Mouse (Mus musculus) mature B cell (primary cell): ENCODE measurements around the gene Mroh3.

Source experiments
- in situ Hi-C: fragments of 300-500 bp; cut with MboI; formaldehyde crosslinking; loops from 2 replicates; pipeline ENCODE4 v1.14.3; 2019

Gene Mroh3

DNA sequence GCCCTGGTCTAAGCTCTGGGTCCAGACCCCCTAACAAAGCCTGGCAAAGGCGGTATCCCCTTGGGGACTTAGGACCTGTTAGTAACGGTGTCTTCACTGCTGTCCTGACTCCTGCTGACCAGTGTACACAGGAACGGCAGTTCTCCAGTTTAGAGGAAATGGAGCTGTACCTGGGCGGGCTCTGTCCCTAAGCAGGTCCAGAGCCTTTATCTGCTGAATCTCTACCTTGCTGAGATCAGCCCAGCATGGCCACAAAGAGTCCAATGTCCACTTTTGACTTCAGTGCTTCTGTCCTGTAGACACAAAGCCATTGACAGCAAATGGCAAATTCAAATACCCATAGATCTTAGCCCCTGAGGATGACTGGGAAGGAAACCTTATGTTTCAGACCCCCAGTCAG, 55.7 kb downstream of the Mroh3 start:
- in situ Hi-C loops, result no loop called here

DNA sequence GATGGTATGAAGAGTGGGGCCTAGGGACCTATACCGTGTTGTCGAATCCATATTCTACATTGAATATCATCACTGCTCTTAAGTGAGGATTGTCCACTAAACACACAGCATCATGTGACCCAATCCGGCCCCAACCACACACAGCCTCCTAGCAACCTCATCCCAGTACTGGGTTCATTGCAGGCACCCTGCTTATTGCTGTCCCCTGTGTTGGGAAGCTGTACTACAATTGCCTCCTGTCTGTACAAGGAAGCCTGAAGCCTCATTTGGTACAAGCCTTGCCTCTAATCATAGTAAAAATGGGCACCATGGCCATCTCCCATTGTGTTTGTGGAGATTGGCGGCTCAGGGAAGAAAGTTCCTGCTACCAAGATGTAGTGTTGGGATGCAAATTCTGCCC, 56.3 kb downstream of the Mroh3 start:
- in situ Hi-C loops, result no loop called here

GRCm38 (mm10) chr1:136151371-136151770, 61.3 kb downstream of the Mroh3 start:
- in situ Hi-C loops, result no loop called here

DNA sequence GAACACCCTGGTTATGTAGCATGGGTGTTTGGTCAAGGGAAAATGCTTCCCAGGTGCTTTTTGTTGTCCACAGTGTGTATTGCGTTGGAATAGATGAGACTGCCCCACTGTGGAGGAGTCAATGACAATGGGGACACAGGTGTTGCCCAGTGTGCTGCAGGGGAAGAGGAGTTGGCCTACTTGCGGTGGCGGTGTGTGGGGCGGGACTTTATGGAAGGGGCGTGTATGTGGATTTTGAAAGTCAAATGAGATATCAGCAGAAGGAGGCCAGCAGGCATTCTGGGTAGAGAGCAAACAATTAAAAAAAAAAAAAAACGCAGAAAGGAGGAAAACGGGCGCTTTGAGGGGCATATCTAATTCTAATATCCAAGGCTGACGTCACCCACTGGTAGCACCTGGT, 62.9 kb downstream of the Mroh3 start:
- in situ Hi-C loops, result no loop called here

GRCm38 (mm10) chr1:136143514-136143913, 69.1 kb downstream of the Mroh3 start:
- in situ Hi-C loops, result no loop called here

GRCm38 (mm10) chr1:136142336-136142735, 70.3 kb downstream of the Mroh3 start:
- in situ Hi-C loops, result no loop called here

DNA sequence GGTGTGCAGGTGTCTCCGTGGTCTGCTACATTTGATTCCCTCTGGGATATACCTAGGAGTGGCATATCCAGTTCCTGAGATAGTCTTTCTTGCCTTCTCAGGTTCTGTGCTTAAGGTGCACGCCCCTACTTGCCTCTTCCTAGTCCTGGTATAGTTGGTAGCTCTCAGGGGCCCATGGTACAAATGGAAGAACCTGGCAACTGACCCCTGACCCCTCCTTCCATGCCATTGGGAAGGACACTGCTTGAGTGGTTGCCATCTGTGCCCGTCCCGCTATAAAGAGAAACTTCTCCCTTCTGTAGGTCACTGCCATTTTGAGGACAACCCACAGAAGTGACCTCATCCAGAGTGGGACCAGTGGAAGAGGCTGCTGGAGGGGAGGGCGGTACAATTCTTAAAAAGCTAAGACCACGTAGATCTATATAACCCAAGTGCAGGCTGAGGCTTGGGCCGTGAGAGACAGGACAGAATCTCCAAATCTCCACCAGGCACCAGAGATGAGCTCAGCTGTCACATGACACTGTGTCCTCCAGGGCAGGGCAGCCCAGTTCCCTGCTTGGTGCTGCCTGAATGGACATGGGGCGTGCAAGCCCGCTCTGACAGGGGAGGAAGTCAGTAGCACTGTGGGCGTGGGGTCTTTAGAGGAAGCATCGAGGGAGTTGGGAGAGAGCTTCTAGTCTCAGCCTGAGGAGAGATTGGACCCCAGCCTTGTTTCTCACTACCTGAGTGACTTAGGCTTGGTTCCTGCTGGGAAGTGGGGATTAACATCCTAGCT, 71.3 kb downstream of the Mroh3 start:
- in situ Hi-C loops, result no loop called here

DNA sequence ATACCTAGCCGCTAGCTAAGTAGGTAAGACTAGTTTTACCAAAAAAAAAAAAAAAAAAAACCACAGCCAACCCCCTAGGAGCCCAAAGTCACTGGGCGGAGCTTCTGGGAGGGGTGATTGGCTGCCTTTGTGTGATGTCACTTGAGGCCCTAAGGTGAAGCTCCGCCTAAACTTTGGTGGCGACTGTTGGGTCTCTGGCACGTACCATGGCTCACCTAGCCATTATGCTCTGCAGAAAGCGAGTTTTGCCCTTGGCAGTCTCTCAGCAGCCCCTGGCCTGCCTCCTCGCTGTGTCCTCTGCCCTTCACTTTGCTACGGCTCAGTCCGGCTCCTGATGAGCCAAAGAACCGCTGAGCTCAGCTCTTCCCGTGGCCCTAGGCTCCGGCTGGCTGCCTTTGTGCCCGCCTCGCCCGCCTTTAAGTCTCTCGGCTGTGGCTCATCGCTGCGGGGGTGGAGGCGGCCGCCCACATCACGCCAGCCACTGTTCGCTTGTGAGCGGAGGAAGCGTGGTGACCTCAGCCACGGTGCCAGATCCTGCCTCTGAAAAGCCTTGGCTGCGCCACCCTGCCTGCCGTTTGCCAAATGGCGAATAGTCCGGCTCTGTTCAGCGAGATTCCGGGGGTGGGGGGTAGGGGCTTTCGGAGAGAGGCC, 72.5 kb downstream of the Mroh3 start:
- in situ Hi-C loops, result no loop called here

DNA sequence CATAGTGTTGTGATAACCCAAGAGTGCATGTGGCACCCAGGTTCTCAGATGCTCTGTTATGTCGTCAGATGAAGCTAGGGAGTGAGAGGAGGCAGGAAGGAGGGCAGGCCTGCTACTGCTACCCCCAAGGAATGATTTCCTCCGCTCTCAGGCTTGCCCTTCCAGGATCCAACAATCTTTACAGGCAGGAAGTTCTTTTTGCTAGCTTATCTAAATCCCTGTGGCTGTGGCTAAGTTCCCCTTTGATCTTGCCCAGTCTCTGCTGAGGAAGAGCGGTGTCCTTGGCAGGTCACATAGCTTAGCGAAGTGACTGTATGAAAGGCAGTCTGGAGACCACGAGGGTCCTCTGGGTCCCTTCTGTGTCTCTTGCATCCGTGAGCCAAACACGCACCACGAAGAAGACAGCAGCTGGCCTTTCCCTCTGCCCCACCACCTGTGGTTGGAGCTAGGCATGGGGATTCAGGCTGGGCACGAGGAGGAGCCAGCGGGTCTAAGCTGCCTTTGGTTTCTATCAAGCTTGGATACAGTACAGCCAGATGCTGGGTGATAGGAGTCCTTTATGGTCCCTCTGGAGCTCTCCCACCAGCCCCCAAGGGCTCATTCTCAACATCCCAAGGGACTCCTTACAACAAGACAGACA, 74.3 kb downstream of the Mroh3 start:
- in situ Hi-C loops, result no loop called here

- in situ Hi-C loops, result no loop called here
These were observed 75.1 kb downstream of the Mroh3 start for GRCm38 (mm10) chr1:136137575-136137974.

DNA sequence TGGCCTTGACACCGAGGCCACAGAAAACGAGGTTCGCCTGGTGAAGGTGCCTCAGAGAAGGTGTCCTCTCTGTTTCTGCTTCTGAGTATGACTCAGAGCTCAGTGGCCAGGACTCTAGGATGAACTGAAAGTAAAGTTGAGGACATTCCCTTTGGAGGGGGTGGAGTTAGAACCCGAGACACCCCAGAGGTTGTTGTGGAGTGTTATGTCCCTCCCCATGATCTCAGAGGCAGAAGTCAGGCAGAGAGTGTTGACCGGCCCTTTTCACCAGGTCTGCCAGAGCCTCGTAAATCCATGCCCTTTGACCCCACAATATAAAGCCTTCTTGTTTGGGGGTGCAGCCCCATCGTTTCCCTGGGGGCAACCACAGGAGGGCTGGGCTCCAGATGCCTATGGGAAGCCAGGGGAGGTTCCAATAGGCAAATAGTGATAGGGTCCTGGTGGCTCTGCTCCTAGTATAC, 75.5 kb downstream of the Mroh3 start:
- in situ Hi-C loops, result no loop called here

- in situ Hi-C loops, result no loop called here
These were observed 76.1 kb downstream of the Mroh3 start for GRCm38 (mm10) chr1:136136547-136136946.

DNA sequence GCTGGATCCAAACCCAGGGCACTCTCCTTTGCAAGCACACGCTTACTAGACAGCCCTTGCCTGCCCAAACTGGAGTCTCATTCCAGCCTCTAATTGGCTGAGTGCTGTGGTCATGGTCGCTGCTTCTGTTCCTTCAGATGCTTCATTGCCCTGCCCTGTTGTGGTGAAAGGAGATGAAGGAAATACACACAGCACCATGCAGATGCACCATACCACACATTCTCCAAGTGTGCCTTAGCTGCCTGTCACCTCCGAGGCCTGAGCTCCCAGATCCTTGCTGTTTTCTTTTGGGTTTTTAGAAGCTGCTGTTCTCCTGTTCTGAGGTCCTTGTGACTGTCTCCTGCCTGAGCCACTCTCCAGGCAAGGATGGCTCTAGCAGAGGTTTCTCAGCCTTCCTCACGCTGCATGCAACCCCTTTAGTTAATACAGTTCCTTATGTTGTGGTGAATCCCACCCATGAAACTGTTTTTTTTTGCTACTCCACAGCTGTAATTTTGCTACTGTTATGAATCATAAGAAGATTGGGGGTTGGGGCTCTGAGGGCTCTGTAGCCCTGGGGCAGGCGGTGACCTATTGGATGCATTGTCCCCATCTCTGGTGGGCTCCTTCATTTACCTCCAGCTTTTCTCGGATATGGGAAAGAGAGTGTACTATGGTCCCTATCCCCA, 76.7 kb downstream of the Mroh3 start:
- in situ Hi-C loops, result no loop called here

DNA sequence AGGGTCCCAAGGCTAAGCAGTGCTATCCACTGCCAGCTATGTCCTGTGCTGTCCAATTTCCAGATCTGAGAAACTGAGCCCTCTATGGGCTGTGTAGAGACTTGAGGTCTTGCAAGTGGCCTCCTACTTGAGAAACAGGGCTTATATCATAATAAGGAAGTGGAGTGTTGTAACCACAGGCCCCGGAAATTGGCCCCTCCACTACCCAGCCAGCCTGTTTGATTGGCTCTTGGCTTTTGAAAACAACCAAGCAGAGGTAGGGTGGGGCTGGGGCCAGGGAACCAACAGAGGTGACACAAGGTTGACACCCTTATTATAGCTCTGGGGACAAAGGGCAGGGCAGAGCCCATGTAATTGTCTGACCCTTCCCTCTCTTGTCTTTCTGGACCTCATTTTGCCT, 77.6 kb downstream of the Mroh3 start:
- in situ Hi-C loops, result no loop called here

- in situ Hi-C loops, result no loop called here
These were observed 78.1 kb downstream of the Mroh3 start for GRCm38 (mm10) chr1:136134547-136134946.

GRCm38 (mm10) chr1:136133570-136134240, 78.9 kb downstream of the Mroh3 start:
- in situ Hi-C loops, result no loop called here

DNA sequence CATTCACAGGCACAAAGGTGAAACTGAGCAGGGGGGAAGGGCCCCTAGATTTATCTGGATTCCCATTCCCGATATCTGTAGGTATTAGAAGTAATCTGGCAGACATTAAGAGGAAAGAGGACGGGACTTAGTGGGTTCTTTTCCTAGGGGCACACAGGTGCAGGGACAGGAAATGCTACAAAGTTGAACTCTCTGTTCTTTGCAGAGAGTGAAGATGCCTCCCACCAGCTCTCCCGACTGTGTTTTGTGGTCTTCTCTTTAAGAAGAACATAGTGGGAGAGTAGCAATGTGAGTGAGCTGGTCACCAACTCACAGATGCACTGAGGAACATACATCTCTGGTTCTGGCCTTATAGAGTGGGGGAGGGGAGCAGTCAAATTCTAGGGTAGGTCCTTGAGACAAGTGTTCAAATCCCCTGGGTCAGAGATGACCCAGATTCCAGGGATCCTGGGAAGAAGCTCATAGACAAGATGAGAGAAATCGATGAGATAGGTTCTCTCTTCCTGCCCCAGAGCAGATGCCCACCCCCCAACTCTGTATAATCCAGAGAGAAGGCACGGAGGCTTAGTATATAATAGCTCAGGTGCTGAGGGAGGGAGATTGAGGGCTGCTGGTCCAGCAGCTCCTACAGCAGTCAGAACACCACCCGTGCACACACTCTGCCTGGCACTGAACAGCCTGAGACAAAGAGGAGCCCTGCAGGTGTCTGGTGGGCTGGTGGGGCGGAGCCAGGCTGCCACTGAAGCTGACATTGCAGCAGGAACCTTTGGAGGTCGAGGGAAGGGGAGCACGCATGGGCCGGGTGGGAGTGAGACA, 80.0 kb downstream of the Mroh3 start:
- in situ Hi-C loops, result no loop called here
